Mouse (Mus musculus) midbrain, postnatal 0 days (tissue): ENCODE results near the gene Tnip3. TPM values are rescaled to one million over a fixed set of nuclear protein-coding genes. Genes with fewer than 3 reads are reported as not detected.
A peak's percentile ranks its signal among the peaks of the same experiment; 100 is the strongest.

Experiments
- ATAC-seq: fragments of 200-750 bp; cut with Nextera tagmentation; 2 replicates; pipeline ENCODE4 v1.8.0; 2017; ENCODE audit warnings: moderate number of reproducible peaks, mild to moderate bottlenecking, moderate TSS enrichment, moderate library complexity; ENCODE audit not compliant: low FRiP score
- DNase-seq: peaks from one replicate; pipeline ENCODE4 v3.0.0-alpha.2; 2015; ENCODE audit warnings: low spot score
- H3K27ac ChIP-seq: fragments of 300-500 bp; sonication (generic); 2 replicates; pipeline ENCODE4 v1.5.1; 2014; ENCODE audit warnings: low read depth, mild to moderate bottlenecking, low read length, mixed read lengths
- H3K27me3 ChIP-seq: fragments of 300-500 bp; sonication (generic); 2 replicates; pipeline ENCODE4 v1.6.1; 2014; ENCODE audit warnings: low read length, control low read depth, mixed read lengths; ENCODE audit not compliant: insufficient read depth
- H3K36me3 ChIP-seq: fragments of 300-500 bp; sonication (generic); 2 replicates; pipeline ENCODE4 v1.6.1; 2014; ENCODE audit warnings: low read length, control low read depth, mixed read lengths; ENCODE audit not compliant: insufficient read depth
- H3K4me1 ChIP-seq: fragments of 300-500 bp; sonication (generic); 2 replicates; pipeline ENCODE4 v1.6.1; 2014; ENCODE audit warnings: mild to moderate bottlenecking, control low read depth, antibody characterized with exemption, low read length, mixed read lengths; ENCODE audit not compliant: insufficient read depth
- H3K4me2 ChIP-seq: fragments of 300-500 bp; sonication (generic); 2 replicates; pipeline ENCODE4 v1.6.1; 2014; ENCODE audit warnings: low read depth, mild to moderate bottlenecking, low read length, mixed read lengths; ENCODE audit not compliant: poor library complexity, severe bottlenecking
- H3K4me3 ChIP-seq: fragments of 300-500 bp; sonication (generic); 2 replicates; pipeline ENCODE4 v1.5.1; 2014; ENCODE audit warnings: low read depth, mild to moderate bottlenecking, low read length, moderate library complexity
- H3K9ac ChIP-seq: fragments of 300-500 bp; sonication (generic); replicated peaks from 2 replicates; pipeline ENCODE4 v1.6.1; 2014; ENCODE audit warnings: mild to moderate bottlenecking, low read length, moderate library complexity, mixed read lengths; ENCODE audit not compliant: poor library complexity, severe bottlenecking
- H3K9me3 ChIP-seq: fragments of 300-500 bp; sonication (generic); 2 replicates; pipeline ENCODE4 v1.6.1; 2016; ENCODE audit warnings: low read length, control low read depth
- CTCF ChIP-seq: IDR thresholded peaks from 2 replicates; pipeline ENCODE4 v1.5.1; 2016; ENCODE audit warnings: antibody characterized with exemption, mild to moderate bottlenecking
- WGBS: fragments of 180-500 bp; shearing (Covaris S2); extraction: QIAGEN DNeasy Blood & Tissue Kit; methylation state at CpG from one replicate; pipeline ENCODE4 v1.1.7; 2014; 5-methylcytosine and 5-hydroxymethylcytosine counted together
- polyA plus RNA-seq: library from polyadenylated mRNA; unstranded; fragments of >200 nt; fragmentation: Nextera tagmentation; extraction: Ambion mirVana; gene quantifications from 2 replicates; pipeline ENCODE4 v1.2.1, GENCODE M21; 2015
- total RNA-seq: library from RNA; depleted of rRNA; stranded (reverse); fragments of >200 nt; gene quantifications from 2 replicates; pipeline ENCODE4 v1.2.3, GENCODE M21; 2014

Gene Tnip3
- total and polyA plus RNA-seq, 2 experiments from 2014 or later = not detected

GRCm38 (mm10) chr6:65569741-65570140 is 44.6 kb downstream of the Tnip3 start:
- Histone ChIP-seq H3K36me3 (no peaks in the 10 kb centered on the region), H3K9ac (no peak overlapping the region), H3K4me1 (no peaks in the 10 kb centered on the region), H3K9me3 (no peaks in the 10 kb centered on the region), H3K27me3 (no peaks in the 10 kb centered on the region), H3K4me2 (no peak overlapping the region), H3K27ac (no peak overlapping the region), H3K4me3 (no peak overlapping the region)
- no peak for ATAC-seq
- peak; percentile 79 for TF ChIP-seq CTCF
- DNase-seq = peak; percentile 85
- 40% methylated on average over 8 of the region's 8 CpGs for WGBS

- no peak for ATAC-seq
- no peak overlapping the region for H3K4me3 ChIP-seq
- no peak for TF ChIP-seq CTCF
These were observed 53.2 kb downstream of the Tnip3 start for GRCm38 (mm10) chr6:65578151-65578973.

GRCm38 (mm10) chr6:65583029-65583428 is 57.9 kb downstream of the Tnip3 start:
- DNase-seq = no peak
- Histone ChIP-seq H3K4me1 (no peaks in the 10 kb centered on the region), H3K4me2 (no peak overlapping the region), H3K27ac (no peak overlapping the region), H3K9me3 (no peaks in the 10 kb centered on the region), H3K9ac (no peak overlapping the region), H3K36me3 (no peaks in the 10 kb centered on the region), H3K4me3 (no peak overlapping the region), H3K27me3 (no peaks in the 10 kb centered on the region)
- TF ChIP-seq CTCF = no peak
- WGBS = 86% methylated on average over 4 of the region's 4 CpGs
- ATAC-seq = no peak

More at GRCm38 (mm10) chr6:65578151-65578973, 53.2 kb downstream of the Tnip3 start:
- WGBS = 77% methylated on average over 8 of the region's 8 CpGs
- H3K4me2 ChIP-seq = no peak overlapping the region
- no peaks in the 10 kb centered on the region for H3K36me3 ChIP-seq
- no peaks in the 10 kb centered on the region for H3K9me3 ChIP-seq
- H3K9ac ChIP-seq = no peak overlapping the region
- no peaks in the 10 kb centered on the region for H3K4me1 ChIP-seq
- no peak overlapping the region for H3K27ac ChIP-seq
- H3K27me3 ChIP-seq = no peaks in the 10 kb centered on the region
- no peak for DNase-seq

- no peaks in the 10 kb centered on the region for H3K4me1 ChIP-seq
- DNase-seq (peak; percentile 49), ATAC-seq (no peak)
- H3K9ac ChIP-seq = no peak overlapping the region
- H3K4me3 ChIP-seq = no peak overlapping the region
- no peak overlapping the region for H3K4me2 ChIP-seq
- TF ChIP-seq CTCF = no peak
- H3K9me3 ChIP-seq = no peaks in the 10 kb centered on the region
- no peak overlapping the region for H3K27ac ChIP-seq
- H3K36me3 ChIP-seq = no peaks in the 10 kb centered on the region
- no peaks in the 10 kb centered on the region for H3K27me3 ChIP-seq
- WGBS = 18% methylated on average over 4 of the region's 4 CpGs
These were observed 59.8 kb downstream of the Tnip3 start for GRCm38 (mm10) chr6:65584870-65585332.

GRCm38 (mm10) chr6:65585333-65586053 is 60.4 kb downstream of the Tnip3 start:
- ATAC-seq = no peak
- no peaks in the 10 kb centered on the region for H3K36me3 ChIP-seq
- H3K9ac ChIP-seq = no peak overlapping the region
- 75% methylated on average over 3 of the region's 3 CpGs for WGBS
- TF ChIP-seq CTCF = no peak
- H3K4me3 ChIP-seq = no peak overlapping the region
- H3K4me2 ChIP-seq = no peak overlapping the region
- no peak overlapping the region for H3K27ac ChIP-seq
- H3K4me1 ChIP-seq = no peaks in the 10 kb centered on the region
- H3K9me3 ChIP-seq = no peaks in the 10 kb centered on the region
- DNase-seq = no peak
- no peaks in the 10 kb centered on the region for H3K27me3 ChIP-seq

- H3K36me3 ChIP-seq = no peaks in the 10 kb centered on the region
- H3K9ac ChIP-seq = no peak overlapping the region
- no peak overlapping the region for H3K4me2 ChIP-seq
- H3K4me1 ChIP-seq = no peaks in the 10 kb centered on the region
- no peak for DNase-seq
- no peaks in the 10 kb centered on the region for H3K27me3 ChIP-seq
- TF ChIP-seq CTCF = no peak
- WGBS = 87% methylated on average over 1 of the region's 1 CpGs
- no peaks in the 10 kb centered on the region for H3K9me3 ChIP-seq
- H3K4me3 ChIP-seq = no peak overlapping the region
- no peak for ATAC-seq
- no peak overlapping the region for H3K27ac ChIP-seq
These were observed 63.7 kb downstream of the Tnip3 start for GRCm38 (mm10) chr6:65588847-65589246.
